Mouse (Mus musculus) activated CD4-positive, CD25-positive, alpha-beta regulatory T cell, adult 4 months (primary cell): ENCODE data around the gene Anapc16. TPM values are rescaled to one million over a fixed set of nuclear protein-coding genes. Genes with fewer than 3 reads are reported as not detected.

Source experiments
- ATAC-seq: one replicate; pipeline ENCODE4 v1.8.0; 2017
- polyA plus RNA-seq, 2 experiments: library from polyadenylated mRNA; unstranded; fragments of 100-300 nt; shearing (Covaris generic); gene quantifications; one replicate each; pipeline ENCODE4 v1.2.1; 2017

Anapc16 gene
- polyA plus RNA-seq, 2 experiments from 2014 or later, result 89.7 to 110 TPM

DNA sequence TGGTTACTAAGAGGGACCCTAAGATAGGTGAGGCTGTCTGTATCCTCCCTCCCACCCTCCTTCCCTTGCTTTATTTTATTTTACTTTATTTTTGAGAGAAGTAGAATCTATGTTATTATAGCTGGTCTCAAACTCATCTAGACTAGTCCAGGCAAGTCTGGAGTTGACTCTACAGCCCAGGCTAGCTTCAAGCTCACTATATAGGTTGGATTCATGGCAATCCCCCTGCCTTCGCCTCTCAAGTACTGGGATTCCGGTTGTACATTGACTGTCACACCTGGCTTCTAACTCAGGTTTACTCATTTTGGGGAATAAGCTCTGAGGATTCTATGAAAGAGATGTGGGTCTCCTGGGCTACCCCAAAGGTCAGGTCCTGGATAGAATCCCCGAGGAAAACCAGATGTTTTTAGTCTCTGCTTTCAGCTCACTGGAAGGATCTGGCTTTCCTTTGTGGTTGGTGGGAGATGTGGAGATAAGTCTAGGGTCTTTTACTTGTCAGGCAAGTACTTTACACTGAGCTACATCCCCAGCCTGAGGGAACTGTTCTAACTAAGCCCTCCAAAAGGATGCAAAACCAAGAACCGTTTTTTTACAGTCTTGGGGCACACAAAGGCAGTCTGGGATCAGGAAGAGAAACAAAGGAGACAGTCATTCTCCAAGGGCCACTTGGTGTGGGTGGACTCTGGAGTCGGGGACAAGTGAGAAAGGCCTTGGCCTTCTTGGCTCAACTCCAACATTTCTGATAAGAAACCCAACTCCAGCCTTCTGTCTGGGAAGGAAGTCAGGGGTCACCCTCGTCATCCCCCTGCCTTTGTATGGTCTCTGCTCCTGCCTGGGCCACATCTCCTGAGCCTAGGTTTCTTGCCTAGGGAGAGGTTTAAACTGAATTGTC, 54.3 kb downstream of the Anapc16 start:
- no peak for ATAC-seq

DNA sequence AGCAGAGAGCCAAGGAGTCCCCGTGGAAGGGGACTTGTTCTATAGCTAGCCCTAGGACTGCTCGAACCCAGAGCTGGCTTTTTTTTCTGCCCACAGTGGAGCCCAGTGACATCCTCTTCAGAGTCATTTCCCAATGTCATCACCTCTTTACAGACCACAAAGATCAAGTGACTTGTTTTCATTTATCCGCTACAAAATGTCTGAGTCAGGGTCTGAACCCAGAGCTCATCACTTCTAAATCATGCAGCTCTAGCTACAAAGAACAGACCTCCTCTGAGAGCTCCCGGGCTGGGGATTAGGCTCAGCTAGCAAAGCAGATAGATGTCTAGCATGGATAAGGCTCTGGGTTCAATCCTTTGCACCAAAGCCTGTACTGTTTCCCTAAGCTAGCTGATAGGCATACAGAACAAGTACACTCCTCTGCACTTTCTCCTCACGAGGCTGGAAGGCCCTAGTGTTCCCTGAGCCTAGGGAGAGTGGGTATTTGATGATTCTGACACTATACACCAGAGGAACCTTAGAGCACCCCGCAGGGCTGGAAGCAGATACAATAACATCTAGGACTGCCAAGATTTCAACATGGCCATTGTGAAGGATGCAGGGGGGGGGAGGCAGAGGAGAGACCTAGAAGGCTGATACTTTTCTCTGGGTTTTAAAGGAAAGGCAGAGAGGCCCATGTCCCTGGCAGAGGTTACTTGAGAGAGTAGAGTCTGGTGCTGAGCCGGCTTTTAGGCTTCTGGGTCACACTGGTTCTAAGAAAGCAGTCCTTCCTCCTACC, 55.5 kb downstream of the Anapc16 start:
- no peak for ATAC-seq

DNA sequence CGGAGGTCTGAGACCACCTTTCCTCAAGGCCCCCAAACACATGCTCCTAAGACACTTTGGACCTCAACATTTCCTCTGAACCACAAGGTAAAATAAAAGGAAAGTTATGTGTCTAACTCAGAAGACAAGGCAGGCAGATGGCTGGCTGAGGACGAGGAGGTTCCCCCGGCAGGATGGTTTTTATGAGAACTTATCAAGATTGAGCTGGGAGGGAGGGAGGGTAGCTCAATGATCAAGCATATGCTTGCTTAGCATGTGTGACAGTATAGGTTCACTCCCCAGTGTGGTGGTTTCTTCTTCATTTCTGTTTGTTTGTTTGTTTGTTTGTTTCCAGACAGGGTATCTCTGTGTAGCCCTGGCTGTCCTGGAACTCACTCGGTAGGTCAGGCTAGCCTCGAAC, 56.6 kb downstream of the Anapc16 start:
- no peak for ATAC-seq

DNA sequence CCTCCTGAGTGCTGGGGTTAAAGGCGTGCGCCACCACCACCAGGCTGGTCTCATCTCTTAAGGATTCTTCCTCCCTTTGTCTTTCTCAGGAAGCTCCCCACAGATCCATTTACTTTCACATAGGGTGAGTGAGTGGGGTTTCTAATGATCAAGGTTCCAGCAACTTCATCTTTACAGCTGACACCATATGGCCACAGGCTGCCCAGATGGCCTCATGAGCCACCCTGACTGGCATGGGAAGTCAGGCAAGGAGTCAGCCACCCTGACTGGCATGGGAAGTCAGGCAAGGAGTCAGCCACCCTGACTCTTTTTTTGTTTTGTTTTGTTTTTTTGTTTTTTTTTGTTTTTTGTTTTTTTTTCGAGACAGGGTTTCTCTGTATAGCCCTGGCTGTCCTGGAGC, 57.5 kb downstream of the Anapc16 start:
- ATAC-seq, result no peak

DNA sequence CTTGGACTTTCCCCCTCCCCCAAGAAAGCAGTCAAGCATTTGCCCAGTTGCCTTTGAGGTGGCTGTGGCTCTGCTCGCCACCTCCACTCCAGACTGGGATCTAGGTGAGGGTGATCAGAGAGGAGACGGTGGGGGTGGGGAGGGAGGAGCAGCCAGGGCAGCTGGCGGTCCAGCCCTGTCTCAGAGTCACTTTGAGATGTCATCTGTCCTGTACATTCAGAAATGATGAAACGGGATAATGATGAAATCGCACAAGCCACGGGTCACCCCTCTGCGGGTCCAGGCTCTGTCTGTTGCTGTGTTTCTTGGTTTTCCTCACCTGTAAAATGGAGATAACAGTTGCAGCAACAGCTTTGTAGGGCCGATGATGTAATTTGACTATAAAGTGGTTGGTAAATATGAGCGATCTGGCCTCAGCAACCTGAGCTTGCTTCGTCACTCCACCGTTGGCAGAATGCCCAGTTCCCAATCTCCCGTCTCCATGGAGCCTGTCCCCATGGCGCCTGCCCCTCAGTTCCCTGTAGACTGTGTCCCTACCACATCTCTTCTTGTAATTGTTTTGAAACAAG, 59.4 kb downstream of the Anapc16 start:
- ATAC-seq, result no peak

DNA sequence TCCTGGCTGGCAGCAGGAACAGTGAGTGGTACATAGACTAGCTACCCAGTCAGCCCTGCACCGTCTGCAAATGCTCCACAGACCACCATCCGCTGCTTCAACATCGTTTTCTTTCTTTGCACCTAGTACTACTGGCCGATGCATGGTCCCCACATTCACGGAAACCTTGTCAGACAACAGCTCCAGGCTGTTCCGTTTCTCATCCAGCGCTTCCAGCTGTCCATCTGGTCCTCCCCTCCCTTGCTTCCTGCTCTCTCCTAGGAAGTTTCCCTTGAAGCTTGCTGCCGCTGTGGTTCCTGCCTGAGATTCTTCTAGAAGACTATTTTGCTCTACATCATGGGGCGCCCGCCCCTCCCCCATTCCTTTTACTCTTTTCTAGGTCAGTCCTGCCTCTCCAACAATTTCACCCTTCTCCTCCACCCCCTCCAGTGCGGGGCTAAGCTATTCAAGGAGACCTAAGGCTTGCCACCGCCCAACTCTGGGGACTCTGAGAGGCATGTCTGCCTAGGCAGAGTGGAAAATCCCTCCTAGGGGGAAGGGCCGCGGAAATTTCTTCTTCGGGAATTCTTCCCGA, 60.0 kb downstream of the Anapc16 start:
- ATAC-seq, result no peak

DNA sequence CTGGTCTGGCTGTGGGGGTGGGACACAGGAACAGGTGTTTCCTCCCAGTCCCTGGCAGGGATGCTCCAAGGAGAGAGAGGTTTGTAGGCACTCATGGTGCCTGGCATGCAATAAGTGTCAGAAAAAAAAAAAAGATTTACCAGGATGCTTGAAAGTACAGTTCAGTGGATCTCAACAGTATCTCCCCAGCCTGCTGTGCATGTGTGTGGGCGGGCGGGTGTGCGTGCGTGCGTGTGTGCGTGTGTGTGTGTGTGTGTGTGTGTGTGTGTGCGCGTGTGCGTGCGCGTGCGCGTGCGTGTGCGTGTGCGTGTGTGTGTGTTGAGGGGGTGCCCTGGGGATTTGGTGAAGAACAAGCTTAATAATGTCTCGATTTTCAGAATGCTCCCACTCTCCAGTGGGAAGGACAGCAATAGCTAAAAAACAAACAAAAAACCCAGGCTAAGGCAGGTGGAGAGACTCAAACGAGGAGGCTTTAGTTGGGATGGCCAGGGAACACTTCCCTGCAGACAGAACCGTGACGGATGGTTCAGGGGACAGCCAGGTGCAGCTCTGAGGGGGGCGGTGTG, 60.6 kb downstream of the Anapc16 start:
- no peak for ATAC-seq

DNA sequence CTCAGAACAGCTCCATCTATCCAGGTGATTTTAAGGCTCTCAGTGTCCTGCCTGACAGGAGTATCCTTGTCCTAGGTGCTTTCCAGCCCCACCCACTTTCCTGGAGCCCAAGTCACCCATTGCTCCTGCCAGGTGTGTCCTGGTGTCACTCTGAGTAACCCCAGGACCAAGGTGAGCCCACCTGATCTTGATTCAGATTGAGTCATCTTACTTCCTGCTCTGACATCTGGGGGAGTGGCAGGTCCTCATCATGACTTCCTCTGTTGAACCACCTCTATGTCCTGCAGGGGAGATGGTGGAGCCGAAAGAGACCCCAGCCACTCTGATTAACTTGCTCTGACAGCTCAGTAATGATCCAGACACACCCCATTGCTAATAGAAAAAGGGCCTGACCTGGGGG, 63.9 kb downstream of the Anapc16 start:
- peak; percentile 84 for ATAC-seq

DNA sequence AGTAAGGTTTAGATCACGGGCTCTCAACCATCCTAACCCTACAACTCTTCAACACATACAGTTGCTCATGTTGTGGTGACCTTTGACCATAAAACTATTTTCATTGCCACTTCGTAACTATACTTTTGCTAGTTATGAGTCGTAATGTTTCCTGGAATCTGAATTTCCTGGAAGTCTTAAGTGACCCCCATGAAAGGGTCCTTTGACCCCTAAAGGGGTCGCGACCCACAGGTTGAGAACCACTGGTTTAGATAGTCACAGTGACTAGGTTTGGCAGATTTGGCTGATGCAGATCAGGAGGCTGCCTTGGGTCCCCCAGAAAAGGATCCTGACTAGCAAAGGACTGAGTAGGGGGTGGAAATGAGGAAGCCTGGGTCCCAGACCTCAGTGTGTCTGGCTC, 64.3 kb downstream of the Anapc16 start:
- ATAC-seq, result no peak

Other genes starting within 250 kb of the Anapc16 start
- gene Dnajb12, start 123.6 kb downstream of the Anapc16 start, polyA plus RNA-seq, result 10 to 100 TPM; 18.4 to 20.7 TPM
- 10 to 100 TPM; 17.5 to 31.2 TPM for gene Ddit4, start 51.3 kb downstream of the Anapc16 start, polyA plus RNA-seq
- gene Ascc1, start 330 bp downstream of the Anapc16 start, polyA plus RNA-seq, result 10 to 100 TPM; 49.6 to 50.2 TPM
- 1 to 10 TPM; 3.9 to 5.3 TPM for gene Spock2, start 103.1 kb upstream of the Anapc16 start, polyA plus RNA-seq
- gene Chst3, start 216.1 kb upstream of the Anapc16 start, polyA plus RNA-seq, result under 1 TPM in 1 of 2 experiments, not detected in 1; 0.45 TPM